Mouse (Mus musculus): ENCODE measurements around the gene Sec24d. TPM values are rescaled to one million over a fixed set of nuclear protein-coding genes. Genes with fewer than 3 reads are reported as not detected.
A peak's percentile ranks its signal among the peaks of the same experiment; 100 is the strongest.

Gene Sec24d
- total RNA-seq (2022): 10 to 100 TPM; 10.6 to 17.7 (median 13.4) TPM

DNA sequence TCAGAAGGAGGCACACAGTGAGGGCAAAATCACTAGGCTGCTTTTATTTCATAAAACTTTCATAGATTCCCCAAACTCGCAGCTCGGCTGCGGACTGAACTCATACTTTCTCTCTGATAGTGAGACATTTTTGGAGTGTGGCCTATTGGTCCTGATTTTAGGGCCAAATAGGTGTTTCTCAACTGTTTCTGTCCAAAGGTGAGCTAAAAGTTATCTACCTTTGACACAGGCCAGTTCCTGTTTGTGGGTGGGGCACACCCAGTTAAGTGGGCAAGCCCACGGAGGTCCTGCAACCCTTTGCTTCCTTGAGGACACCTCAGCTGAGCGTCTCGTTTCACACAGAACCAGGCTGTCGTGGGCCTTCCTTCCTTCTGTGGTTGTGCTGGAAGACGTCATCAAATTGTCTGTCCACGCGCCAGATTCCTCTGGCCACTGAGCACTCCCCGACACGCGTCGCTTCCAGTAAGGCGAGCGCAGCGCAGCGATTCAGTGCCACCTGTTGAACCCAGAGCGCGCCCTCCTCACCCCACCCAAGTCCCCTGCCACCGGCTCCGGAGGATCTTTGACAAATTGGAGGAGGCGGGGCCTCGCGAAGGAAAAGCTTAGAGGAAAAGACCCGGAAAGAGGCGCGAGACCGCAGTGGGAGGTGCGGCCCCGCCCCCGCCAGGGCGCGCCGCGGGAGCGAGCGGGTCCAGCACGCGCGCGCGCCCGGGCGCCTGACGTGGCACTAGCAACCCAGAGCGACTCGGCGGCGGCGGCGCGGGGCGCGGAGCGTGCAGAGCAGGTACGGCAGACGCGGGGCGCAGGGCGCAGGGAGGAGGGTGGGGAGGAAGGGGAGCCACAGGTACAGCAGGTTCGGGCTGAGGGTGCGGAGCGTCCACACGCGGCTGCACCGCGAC lies at the start of gene Sec24d:
Sec24d (plus strand) TSS at position 703 of the 899 bp plus-strand sequence.
- peak; percentile 60 to 75 for DNase-seq (ENCODE audit: low spot score in 2 of 2)

DNA sequence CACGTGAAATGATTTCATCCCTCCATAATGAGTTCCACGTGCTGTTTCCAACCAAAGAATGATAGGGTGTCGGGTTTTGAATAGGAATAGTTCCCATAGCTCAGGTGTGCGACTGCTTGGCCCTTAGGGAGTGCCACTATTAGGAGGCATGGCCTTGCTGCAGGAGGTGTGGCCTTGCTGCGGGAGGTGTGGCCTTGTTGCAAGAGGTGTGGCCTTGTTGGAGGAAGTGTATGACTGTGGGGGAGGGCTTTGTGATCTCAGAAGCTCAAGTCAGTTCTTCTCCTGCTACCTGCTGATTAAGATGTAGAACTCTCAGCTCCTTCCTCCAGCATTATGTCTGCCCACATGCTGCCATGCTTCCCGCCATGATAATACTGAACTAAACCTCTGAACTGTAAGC lies 48.6 kb upstream of the Sec24d start:
- no peak for DNase-seq (ENCODE audit: low spot score in 2 of 2)

DNA sequence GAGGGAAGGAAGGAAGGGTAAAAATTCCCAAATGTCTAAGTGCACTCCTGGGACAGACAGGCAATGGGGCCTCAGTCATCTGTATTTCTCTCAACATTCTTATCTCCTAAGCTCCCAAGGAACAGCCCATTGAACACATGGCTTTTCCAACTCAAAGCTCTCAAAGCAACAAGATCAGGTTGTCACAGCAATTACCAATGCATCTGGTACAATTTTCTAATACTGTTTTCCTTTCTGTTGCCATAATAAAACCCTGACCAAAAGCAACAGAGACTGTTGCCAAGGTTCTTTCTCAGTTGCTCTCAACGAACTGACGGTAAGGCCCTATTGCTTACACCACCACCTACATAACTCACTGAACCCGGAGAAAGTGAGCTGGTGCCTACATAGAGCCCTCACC lies 40.0 kb upstream of the Sec24d start:
- DNase-seq (ENCODE audit: low spot score in 2 of 2): no peak

DNA sequence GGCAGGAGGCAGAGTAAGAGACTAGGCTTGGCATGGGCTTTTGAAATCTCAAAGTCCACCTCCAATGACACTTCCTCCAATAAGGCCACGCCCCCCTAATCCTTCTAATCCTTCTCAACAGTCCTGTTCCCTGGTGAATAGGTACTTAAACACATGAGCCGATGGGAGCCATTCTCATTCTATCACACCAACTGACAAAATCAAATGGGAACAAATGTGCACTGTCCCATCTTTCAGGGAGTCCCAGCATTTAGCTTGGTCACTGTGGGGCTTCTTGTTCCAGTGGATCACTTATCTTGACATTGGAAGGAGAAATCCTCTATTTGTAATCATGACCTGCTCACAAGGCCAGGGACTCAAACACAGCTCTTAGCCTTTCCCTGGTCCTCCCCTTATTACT lies 35.6 kb upstream of the Sec24d start:
- DNase-seq (ENCODE audit: low spot score in 2 of 2): no peak

DNA sequence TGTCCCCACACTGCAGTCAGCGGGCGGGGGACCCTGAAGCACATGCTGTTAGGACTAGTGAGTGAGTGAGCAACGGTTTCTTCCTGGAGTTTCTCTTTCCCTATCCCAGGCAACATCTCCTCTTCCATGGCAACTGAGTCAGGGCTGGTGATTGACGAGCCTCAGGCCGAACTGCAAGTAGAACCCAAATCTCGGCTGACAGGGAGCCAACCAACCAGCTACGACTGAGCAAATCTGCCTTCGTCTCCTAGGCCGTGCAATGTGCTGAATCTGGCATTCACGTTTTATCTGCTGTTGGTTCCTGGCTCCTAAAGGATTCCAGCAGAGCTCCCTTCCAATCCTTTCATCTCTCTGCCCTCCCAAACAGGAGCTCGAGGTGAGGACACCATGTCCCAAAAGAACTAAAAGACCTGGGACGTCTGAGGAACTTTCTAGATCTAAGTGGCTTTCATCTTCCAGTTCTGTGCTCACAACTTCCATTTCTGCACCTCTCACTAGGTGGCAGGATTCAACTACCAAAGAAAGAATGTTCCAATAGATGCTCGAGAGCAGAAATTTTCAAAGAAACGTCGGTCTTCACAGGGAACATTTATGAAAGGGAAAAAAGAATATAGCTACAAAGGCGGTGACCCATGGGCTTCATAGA lies 32.9 kb upstream of the Sec24d start:
- peak; percentile 7 to 8 for DNase-seq (ENCODE audit: low spot score in 2 of 2)

DNA sequence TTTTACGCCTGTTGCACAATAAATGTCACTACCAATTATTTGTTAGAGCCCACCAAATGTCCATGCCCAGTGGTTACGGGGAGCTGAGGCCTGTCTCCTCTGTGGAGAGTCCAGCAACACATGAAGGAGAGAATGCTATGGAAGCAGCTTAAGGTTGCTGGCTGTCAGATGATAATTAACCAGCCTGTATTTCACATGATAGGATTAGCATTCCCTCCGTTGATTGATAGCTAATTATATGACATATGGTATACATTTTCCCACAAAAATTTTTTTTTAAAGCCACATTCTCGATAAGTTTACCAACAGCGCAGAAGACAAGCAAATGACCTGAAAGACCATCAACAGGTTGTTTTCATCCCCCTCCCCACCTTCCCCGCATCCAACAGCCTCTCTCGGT lies 31.8 kb upstream of the Sec24d start:
- no peak for DNase-seq (ENCODE audit: low spot score in 2 of 2)

DNA sequence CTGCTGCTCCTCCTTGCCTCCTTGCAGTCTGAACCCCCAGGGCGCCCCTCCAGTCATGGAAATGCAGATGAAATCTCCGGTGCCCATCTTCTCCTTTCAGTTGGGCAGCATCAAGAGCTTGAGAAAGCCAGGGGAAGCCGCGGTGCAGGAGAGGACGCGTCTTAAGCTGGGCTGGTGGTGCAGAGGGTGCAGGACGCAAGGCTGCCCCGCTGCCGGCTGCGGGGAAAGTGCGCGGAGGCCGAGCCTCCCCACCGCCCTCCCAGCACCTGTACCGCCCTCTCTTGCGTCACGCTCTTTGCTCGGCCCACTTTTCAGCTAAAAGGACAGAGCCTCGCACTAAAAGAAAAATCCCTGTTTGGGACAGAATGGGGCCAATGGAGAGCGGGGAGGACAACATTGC lies 31.3 kb upstream of the Sec24d start, which contains the start of gene Synpo2:
Synpo2 (minus strand) TSS at position 229 of the 400 bp plus-strand sequence.
- peak; percentile 28 to 32 for DNase-seq (ENCODE audit: low spot score in 2 of 2)

DNA sequence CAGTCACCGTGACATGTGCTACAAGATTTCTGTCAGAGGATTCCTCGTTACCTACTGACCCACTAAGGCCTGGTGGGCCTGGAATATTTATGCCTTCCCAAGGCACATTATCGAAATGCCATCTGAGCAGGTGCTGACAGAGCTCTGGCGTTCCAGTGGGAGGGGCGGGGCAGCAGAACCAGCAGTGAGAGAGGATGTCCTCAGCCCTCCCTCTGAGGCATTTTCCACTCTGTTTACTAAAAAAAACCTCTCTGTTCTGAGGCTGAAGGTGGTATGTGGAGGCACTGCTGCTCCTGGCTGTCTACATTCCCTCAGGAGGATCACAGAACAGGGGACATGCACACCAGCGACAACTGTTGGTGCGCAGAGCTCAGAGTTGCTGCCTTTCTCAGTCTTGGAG lies 30.2 kb upstream of the Sec24d start:
- DNase-seq (ENCODE audit: low spot score in 2 of 2): no peak

DNA sequence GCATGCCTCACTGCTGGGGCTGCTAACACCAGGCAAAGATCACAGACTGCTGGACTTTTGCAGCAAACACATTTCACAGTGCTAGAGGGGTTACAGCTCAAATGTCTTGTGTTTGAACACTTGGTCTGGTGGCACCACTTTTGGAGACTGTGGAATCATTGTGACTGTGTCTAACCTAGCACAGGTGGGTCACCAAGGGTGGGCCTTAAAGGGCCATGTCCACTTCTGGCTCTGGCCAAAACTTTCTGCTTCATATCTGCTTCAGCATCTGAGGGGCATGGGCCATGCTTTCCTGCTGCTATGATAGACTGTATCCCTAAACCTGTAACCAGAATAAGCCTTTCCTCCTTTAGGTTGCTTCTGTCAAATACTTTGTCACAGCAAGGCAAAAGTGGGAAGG lies 29.8 kb upstream of the Sec24d start:
- DNase-seq (ENCODE audit: low spot score in 2 of 2): no peak

DNA sequence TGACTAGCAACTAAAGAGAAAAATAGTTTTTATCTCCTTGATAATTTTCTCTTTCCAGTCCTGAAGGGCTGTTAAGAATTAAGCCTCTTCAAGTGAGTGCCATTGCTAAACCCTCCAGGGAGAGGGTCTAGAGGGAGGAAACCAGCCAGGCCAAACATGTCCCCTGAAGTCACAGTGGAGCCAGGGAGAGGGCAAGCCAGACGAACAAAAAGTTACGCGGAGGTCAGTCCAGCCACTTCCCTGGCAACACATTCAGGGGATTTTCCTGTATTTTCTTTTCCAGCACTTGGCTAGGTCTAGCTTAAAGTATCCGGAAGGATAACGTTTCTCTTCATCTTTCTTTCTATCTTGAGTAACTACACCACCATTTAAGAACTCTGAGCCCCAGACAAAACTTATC lies 22.9 kb upstream of the Sec24d start:
- DNase-seq (ENCODE audit: low spot score in 2 of 2): no peak

DNA sequence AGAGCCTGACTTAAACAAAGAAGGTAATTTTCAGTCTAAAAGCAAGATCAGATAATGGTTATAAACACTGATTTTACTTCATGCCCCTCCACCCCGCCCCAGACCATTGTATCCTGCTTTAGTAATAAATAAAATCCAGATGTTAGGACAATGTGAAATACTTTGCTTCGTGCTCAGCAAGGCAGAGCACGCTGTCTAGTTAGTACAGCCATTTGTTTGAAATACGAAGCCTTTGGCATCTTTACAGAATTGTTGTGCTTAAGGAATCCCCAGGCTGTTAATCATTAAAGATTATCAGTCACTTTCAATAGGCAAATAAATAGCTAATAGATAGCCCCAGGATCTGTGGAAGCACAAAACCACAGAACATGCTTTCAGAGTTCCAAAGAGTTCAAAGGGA lies 21.6 kb upstream of the Sec24d start:
- DNase-seq (ENCODE audit: low spot score in 2 of 2): no peak

DNA sequence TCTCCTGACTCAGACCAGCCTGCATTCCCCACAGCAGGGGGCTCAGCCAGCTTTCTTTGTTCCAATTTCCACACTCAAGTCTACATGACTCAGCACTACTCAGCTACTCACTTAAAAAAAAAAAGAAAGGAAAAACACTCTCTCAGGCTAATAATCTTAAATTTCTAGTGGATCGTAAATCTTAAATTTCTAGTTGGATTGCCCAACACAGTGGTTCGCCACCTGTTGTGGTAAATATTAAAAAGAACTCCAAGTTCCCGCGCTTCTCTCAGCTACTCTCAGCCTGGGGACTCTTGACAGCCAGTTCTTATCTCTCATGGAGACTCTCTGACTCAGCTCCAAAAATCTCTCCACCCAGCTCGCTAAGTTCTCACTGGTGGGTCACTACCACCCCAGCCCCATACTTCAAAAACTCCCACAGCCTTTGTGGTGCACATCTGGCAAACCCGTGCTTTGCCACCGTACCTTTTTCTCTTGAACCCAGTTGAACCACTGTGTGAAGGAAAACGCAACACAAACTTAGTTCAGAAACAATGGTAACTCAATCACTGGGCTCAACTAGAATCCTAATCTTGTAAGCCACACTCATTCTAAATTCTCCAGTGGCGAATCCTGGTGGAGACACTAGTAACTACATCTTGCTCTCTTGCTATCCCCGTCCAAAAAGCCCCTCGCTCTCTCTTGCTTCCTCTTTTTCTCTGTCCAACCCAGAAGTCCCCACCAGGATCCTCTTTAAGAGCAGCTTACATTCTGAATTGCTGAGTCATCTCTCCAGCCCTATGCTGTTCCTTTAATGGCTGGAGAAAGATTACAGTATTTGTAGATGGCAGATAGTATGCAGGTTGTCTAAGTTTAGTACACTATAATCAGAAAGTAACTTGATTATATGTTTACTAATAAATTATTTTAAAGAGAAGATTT lies 10.8 kb upstream of the Sec24d start:
- no peak for DNase-seq (ENCODE audit: low spot score in 2 of 2)

DNA sequence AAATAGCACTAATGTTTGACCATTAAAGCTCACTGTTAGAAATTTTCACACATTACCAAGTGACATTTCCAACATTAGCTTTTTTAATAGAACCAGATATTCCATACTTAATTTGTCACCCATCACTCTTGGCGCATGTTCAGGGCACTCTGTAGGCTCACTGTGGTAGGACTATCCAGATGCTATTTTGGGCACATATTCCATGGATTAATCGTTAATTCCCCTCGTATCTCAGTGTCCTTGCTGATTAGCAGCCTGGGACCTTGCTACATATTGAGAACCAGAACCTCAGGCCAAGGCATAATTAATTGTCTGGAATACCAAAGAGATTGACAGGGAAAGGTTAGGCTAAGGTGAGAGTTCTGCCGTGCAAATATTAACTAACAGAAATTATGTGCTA lies 8.5 kb upstream of the Sec24d start:
- DNase-seq (ENCODE audit: low spot score in 2 of 2): no peak

DNA sequence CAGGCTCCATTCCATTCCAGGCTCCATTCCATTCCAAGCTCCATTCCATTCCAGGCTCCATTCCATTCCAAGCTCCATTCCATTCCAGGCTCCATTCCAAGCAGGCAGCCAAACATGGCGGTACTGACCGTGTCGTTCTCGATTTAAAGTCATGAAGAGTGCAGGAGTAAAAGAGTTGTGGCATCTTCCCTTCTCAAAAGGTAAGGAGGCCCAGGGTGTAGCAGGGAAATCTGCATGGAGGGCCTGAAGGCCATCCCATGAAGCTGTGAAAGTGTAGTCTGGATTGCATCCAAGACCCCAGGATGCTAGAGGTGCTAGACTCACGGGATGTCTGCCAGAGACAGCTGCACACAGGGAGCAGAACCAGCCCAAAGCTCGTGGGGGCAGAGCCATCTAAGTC lies 2.5 kb upstream of the Sec24d start:
- no peak for DNase-seq (ENCODE audit: low spot score in 2 of 2)

DNA sequence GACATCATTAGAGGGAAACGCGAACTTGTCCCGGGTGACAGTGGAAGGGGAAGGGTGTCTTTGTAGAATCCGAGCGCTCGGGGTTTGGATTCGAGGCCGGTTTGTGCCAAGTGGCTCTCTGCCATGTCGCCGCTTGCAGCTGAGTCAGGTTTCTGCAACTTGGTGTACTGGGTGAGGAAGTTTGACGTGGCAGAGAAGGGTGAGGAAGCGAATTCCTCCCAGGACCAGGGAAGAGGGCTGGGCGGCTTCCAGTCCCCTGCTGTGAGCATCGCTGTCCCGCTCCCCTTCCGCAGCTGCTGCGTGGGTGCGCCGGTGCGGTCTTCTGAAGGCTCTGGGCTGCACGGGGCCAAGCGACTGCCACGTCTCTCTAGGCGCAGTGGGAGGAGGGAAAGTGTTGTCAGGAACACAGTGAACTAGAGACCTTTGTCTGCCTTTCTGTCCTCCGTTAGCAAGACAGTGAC lies 516 bp downstream of the Sec24d start:
- peak; percentile 36 to 49 for DNase-seq (ENCODE audit: low spot score in 2 of 2)

DNA sequence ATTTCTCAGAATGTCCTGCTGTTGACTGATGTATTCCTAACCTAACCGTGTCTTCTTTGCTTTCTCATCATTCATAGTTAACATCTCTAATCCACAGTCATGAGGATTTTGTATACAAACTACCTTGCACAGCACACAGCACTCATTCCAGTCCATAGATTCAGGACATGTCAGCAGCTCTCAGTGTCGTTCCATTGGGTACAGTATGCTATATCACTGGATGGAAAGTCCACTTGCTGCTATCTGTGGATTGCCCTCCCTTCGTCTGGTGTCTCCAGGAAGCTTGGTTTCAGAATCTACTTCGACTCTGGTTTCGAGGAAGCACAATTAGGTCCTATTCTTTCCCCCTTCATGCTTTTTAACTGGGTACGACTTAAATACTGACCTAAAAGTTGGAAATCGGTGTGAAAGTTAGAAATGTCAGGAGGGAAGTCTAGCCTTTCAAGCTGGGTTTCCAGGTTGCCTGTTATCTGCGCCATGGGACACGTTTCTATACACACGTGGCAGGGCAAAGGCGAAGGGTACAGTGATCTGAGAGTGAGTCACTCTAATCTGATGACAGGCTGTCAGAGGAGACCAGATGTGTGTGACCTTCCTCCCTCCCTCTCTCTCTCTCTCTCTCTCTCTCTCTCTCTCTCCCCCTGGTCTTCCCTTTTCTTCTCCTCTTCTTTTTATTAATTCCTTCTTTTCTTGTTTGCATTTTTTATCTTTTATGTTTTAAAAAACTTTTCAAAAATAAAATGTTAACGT lies 15.8 kb downstream of the Sec24d start:
- no peak for DNase-seq (ENCODE audit: low spot score in 2 of 2)

DNA sequence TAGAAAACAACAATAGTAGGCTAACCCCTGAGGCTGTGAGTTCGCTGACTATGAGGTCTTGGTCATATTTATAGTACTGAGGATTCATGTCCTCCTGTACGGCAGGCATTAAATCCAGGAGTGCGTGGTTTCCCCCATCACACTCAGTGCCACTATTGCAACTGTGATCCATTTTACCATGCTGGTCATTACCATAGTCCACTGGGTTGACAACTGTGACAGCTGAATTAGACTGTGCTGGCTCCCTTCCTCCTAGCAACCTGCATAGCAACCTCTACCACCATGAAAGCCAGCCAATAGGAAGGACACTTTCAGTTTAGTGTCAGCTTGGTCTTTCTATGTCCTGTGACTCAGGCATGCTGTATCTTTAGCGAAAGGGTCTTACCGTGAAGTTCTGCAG lies 17.0 kb downstream of the Sec24d start:
- DNase-seq (ENCODE audit: low spot score in 2 of 2): no peak

DNA sequence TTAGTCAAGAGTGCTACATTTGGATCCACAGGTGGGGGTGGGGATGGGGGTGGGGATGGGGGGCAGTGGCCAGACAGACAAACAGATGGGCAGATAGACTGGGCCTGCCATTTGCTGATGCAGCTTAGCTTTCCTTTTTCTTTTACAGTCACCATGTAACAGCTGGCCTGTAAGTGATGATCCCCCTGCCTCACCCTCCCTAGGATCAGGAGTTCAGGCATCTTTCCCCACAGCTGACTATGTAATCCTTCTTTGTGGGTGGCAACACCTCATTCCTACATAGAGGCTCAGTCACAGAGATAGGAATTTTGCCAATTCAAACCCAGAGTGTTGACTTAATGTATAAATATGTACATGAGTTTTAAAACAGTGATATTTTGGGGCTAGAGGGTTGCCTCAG lies 18.4 kb downstream of the Sec24d start:
- DNase-seq (ENCODE audit: low spot score in 2 of 2): no peak

DNA sequence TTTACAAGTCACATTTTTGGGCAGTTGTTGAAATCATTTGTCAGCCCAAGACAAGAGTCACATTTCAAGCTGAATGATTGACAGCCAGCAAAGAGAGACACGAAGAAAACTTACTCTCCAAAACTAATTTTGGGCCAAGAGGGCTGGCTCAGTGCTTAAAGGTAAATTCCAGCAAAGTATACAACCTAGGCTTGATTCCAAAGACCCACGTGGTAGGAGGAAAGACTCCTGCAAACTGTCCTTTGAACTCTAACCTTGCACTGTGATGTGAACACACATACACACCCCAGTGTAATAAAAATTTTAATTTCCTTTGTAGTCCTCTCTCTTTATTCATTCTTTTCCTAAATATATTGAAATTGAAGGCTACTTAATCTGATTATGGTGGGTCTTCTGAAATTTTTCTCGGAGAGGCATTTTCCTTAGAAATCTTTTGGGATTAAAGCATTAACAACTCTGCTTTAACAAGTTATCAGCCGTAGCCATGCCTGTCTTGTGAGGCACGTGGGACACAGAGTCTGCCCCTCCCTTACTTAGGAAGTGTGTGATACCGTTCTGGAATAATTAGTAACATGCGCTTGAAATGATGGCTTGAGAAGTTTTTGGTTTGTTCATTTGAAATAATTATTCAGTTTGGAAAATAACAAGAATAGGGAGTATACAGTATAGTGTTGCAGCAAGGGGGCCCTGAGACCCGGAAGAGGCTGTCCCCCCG lies 21.8 kb downstream of the Sec24d start:
- DNase-seq (ENCODE audit: low spot score in 2 of 2): no peak

DNA sequence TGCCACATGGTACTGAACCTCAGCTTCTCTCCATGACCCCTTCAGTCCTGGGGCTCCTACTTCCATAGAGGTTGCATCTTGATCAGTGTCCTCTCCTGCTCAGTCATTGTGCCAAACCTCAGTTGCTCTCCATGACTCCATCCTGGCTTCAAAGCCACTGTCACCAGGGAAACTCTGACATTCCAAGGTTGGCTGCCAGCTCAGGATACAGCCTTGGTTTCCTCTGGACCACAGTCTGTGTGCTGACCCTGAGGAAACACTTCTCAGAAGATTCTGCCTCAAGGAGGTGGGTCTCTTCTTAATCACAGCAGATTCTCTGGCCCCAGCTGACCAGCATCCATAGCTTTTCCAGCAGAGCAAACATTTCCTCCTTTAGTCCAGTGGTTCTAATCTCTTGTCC lies 24.4 kb downstream of the Sec24d start:
- no peak for DNase-seq (ENCODE audit: low spot score in 2 of 2)
